Mouse (Mus musculus): ENCODE results near the gene Pik3cd.

GRCm38 (mm10) chr4:149607591-149608308 is 94.6 kb downstream of the Pik3cd start:
- TF ChIP-seq POLR2A (IDR thresholded peaks at IDR 0.05; ENCODE audit: low read depth, low read length) (no peak), CTCF (IDR thresholded peaks at IDR 0.05; ENCODE audit: borderline replicate concordance, insufficient read depth, low read length) (no peak)

Measured in embryonic fibroblast, embryonic 13.5 days (primary cell).